Mouse (Mus musculus): ENCODE data around the gene Dnal1. TPM values are rescaled to one million over a fixed set of nuclear protein-coding genes. Genes with fewer than 3 reads are reported as not detected.

The Dnal1 gene
- total RNA-seq, 2 experiments from 2014 or later, result 0.75 to 1.1 TPM

DNA sequence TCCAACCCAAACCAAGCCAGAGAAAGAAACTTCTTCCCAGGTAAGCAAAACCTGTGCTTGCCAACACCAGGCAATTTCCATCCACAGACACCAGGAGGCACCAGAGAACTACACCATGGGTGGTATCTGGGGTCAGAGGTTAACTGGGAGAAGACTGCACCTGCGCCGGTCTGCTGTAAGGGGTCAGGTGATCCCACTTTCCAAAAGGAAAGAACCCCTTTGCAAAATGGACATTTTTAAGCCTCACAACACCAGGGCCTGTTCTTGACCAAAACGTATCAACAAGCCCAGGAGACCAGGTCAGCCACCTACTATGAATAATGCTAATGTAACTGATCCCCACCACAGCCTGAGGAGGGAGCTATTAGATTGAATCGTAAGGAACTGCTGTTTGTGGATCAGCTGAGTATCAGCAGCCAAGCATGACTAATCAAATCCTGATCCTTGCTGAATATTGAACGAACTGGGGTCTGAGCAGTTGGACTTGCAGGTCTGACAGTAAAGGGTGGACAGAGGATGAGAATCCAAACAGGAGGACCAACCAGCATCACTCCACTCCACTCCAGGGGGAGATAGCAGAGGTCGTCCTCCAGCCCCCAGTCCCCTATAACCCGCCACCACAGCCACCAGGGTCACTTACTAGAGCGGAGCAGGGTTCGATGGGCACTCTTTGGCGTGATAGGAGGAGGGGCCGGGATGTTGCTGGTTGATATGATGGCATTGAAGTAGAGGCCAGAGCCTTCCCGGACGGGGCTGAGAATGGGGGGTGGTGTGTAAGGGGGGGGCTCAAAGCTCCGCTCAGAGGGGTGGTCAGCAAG lies 47.7 kb downstream of the Dnal1 start:
- ATAC-seq (replicated peaks; ENCODE audit: poor library complexity), result peak; percentile 65

GRCm38 (mm10) chr12:84163133-84163532 lies 49.0 kb downstream of the Dnal1 start:
- ATAC-seq (replicated peaks; ENCODE audit: poor library complexity), result peak; percentile 89

GRCm38 (mm10) chr12:84163586-84164110 lies 49.5 kb downstream of the Dnal1 start:
- ATAC-seq (replicated peaks; ENCODE audit: poor library complexity), result no peak

DNA sequence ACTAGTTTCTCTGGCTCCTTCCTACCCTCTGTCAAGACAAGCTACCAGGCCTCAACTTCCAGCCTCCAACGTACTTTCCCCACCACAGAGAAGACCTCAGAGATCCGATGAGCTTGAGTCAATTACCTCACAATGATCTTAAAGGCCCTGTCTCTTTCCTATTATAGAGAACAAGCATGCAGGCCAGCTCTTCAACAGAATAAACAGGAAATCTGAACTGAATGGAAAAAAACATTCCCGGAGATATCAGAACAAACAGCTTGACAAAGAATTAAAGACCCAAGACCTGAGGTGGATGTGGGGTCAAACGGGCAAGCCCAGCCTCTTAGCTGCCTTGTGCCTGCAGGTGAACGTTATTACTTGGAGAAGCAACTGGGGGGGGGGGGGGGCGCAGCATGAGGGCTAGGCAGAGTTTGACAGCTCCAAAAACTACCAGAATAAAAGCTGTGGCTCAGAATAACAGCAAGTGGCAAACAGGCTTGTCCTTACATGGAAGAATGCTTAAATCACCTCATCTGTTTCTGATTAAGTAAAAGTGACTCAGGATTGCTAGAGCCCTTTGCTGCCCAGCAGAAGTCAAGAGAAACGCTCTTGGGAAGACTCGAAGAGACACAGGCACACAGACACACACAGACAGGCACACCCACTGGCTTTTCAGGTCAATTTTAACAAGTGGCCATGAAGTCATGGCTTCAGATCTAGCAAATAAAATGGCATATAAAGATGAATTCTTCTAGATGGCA lies 51.6 kb downstream of the Dnal1 start:
- no peak for ATAC-seq (replicated peaks; ENCODE audit: poor library complexity)

- ATAC-seq (replicated peaks; ENCODE audit: poor library complexity), result no peak
Measured at GRCm38 (mm10) chr12:84170610-84171009, 56.4 kb downstream of the Dnal1 start.

DNA sequence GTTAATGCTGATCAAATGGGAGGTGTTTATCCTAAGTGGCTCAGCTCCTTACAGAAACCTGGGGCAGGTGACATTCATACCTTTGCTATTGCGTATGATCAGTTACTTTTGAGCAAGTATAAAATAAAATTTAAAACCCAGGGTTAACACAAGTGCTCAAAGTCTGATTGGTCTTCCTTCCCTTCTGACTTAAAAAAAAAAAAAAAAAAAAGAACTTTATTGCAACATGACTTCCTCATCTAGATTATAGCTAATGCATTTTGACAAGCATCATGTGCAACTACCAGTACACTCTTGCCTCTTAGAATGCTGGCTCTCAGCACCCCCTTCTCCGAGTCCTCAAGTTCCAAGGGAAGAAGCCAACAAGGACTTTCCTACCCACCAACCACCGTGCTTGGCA lies 58.0 kb downstream of the Dnal1 start:
- no peak for ATAC-seq (replicated peaks; ENCODE audit: poor library complexity)

- no peak for ATAC-seq (replicated peaks; ENCODE audit: poor library complexity)
Measured at GRCm38 (mm10) chr12:84172862-84173261, 58.7 kb downstream of the Dnal1 start.

GRCm38 (mm10) chr12:84173309-84173915 lies 59.2 kb downstream of the Dnal1 start:
- no peak for ATAC-seq (replicated peaks; ENCODE audit: poor library complexity)

- peak; percentile 16 for ATAC-seq (replicated peaks; ENCODE audit: poor library complexity)
Measured at GRCm38 (mm10) chr12:84174190-84174811, 60.1 kb downstream of the Dnal1 start.

- ATAC-seq (replicated peaks; ENCODE audit: poor library complexity), result peak; percentile 8; the same call in 1 of the 2 replicates
Measured at GRCm38 (mm10) chr12:84174871-84175270, 60.7 kb downstream of the Dnal1 start.

GRCm38 (mm10) chr12:84175659-84176061 lies 61.5 kb downstream of the Dnal1 start:
- peak; percentile 79 for ATAC-seq (replicated peaks; ENCODE audit: poor library complexity)

GRCm38 (mm10) chr12:84176126-84176769 lies 62.1 kb downstream of the Dnal1 start:
- ATAC-seq (replicated peaks; ENCODE audit: poor library complexity), result peak; percentile 3; the same call in 1 of the 2 replicates

GRCm38 (mm10) chr12:84176886-84177765 lies 63.0 kb downstream of the Dnal1 start:
- ATAC-seq (replicated peaks; ENCODE audit: poor library complexity), result no peak

GRCm38 (mm10) chr12:84178052-84178451 lies 63.9 kb downstream of the Dnal1 start:
- no peak for ATAC-seq (replicated peaks; ENCODE audit: poor library complexity)

DNA sequence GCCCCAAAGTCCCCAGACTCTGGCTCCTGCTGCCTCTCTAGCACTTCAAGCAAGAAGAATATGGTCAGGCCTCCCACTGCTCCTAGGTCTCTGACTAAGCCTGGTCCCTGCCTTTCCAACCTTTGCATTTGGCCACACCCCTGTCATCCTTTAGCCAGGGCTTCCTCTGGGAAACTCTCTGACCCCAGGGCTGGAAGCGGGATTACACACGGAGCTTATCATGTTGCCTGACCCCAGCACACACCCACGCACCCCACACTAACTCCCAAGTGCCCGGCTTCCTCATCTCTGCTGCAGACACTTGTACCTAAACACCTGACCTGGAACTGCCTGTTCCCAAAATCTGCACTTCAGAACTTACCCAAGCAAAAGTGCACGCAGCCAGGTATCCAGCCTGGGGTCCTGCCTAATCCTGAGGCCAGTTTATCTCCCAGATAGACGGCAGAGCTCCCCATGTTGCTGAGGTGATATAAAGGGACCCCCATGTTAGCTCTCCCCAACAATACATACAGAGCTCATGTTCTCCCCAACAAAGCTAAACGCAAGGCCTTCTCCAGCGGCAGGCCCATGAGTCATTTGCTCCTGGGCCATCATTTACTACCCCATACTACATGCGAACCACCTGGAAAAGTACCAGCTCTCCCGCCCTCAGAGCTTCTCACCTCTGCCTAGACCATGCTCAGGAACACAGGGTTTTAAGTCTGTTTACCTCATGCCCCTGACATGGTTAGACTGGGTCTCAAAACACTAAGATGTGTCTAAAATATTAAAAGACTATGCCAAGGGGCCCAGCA lies 64.7 kb downstream of the Dnal1 start:
- ATAC-seq (replicated peaks; ENCODE audit: poor library complexity), result no peak

- ATAC-seq (replicated peaks; ENCODE audit: poor library complexity), result no peak
Measured at GRCm38 (mm10) chr12:84180090-84180489, 65.9 kb downstream of the Dnal1 start.

GRCm38 (mm10) chr12:84180701-84181435 lies 66.7 kb downstream of the Dnal1 start:
- ATAC-seq (replicated peaks; ENCODE audit: poor library complexity), result peak; percentile 80

- no peak for ATAC-seq (replicated peaks; ENCODE audit: poor library complexity)
Measured at GRCm38 (mm10) chr12:84181999-84182398, 67.8 kb downstream of the Dnal1 start.

Data from megakaryocyte progenitor cell, adult 5-6 weeks (primary cell).